Mouse (Mus musculus): ENCODE measurements around the gene Foxp1.

Foxp1 gene

GRCm38 (mm10) chr6:99521038-99521640, 1.4 kb downstream of the Foxp1 start:
- DNase-seq (ENCODE audit: low read depth, low spot score), result peak; percentile 66

GRCm38 (mm10) chr6:99520676-99521037, 1.9 kb downstream of the Foxp1 start:
- DNase-seq (ENCODE audit: low read depth, low spot score), result peak; percentile 79

GRCm38 (mm10) chr6:99519806-99520675, 2.5 kb downstream of the Foxp1 start:
- peak; percentile 40 for DNase-seq (ENCODE audit: low read depth, low spot score)

GRCm38 (mm10) chr6:99519052-99519451, 3.5 kb downstream of the Foxp1 start:
- DNase-seq (ENCODE audit: low read depth, low spot score), result no peak

- no peak for DNase-seq (ENCODE audit: low read depth, low spot score)
Observed at GRCm38 (mm10) chr6:99515667-99516199, 6.8 kb downstream of the Foxp1 start.

- no peak for DNase-seq (ENCODE audit: low read depth, low spot score)
Observed at GRCm38 (mm10) chr6:99511862-99512261, 10.7 kb downstream of the Foxp1 start.

GRCm38 (mm10) chr6:99509189-99509592, 13.3 kb downstream of the Foxp1 start:
- DNase-seq (ENCODE audit: low read depth, low spot score), result no peak

- DNase-seq (ENCODE audit: low read depth, low spot score), result no peak
Observed at GRCm38 (mm10) chr6:99506816-99507215, 15.7 kb downstream of the Foxp1 start.

GRCm38 (mm10) chr6:99503741-99504140, 18.8 kb downstream of the Foxp1 start:
- no peak for DNase-seq (ENCODE audit: low read depth, low spot score)

GRCm38 (mm10) chr6:99502727-99503126, 19.8 kb downstream of the Foxp1 start:
- no peak for DNase-seq (ENCODE audit: low read depth, low spot score)

- no peak for DNase-seq (ENCODE audit: low read depth, low spot score)
Observed at GRCm38 (mm10) chr6:99502314-99502713, 20.2 kb downstream of the Foxp1 start.

GRCm38 (mm10) chr6:99500570-99501270, 21.8 kb downstream of the Foxp1 start:
- no peak for DNase-seq (ENCODE audit: low read depth, low spot score)

- DNase-seq (ENCODE audit: low read depth, low spot score), result no peak
Observed at GRCm38 (mm10) chr6:99498082-99498481, 24.4 kb downstream of the Foxp1 start.

GRCm38 (mm10) chr6:99496114-99496513, 26.4 kb downstream of the Foxp1 start:
- DNase-seq (ENCODE audit: low read depth, low spot score), result no peak

- no peak for DNase-seq (ENCODE audit: low read depth, low spot score)
Observed at GRCm38 (mm10) chr6:99492937-99493336, 29.6 kb downstream of the Foxp1 start.

- DNase-seq (ENCODE audit: low read depth, low spot score), result no peak
Observed at GRCm38 (mm10) chr6:99491979-99492544, 30.5 kb downstream of the Foxp1 start.

- DNase-seq (ENCODE audit: low read depth, low spot score), result no peak
Observed at GRCm38 (mm10) chr6:99491146-99491545, 31.4 kb downstream of the Foxp1 start.

- no peak for DNase-seq (ENCODE audit: low read depth, low spot score)
Observed at GRCm38 (mm10) chr6:99489900-99490648, 32.4 kb downstream of the Foxp1 start.

- DNase-seq (ENCODE audit: low read depth, low spot score), result no peak
Observed at GRCm38 (mm10) chr6:99489423-99489822, 33.1 kb downstream of the Foxp1 start.

GRCm38 (mm10) chr6:99485884-99486640, 36.5 kb downstream of the Foxp1 start:
- DNase-seq (ENCODE audit: low read depth, low spot score), result peak; percentile 39
